Mouse (Mus musculus) hindbrain, embryonic 15.5 days (tissue): Measurements from ENCODE around the gene Jund. TPM values are rescaled to one million over a fixed set of nuclear protein-coding genes. Genes with fewer than 3 reads are reported as not detected.

Source experiments
- ATAC-seq: fragments of 200-750 bp; cut with Nextera tagmentation; 2 replicates; pipeline ENCODE4 v1.8.0; 2017; ENCODE audit warnings: low read depth, moderate number of reproducible peaks, moderate TSS enrichment; ENCODE audit not compliant: low FRiP score
- H3K27ac ChIP-seq: fragments of 300-500 bp; sonication (generic); replicated peaks from 2 replicates; pipeline ENCODE4 v1.5.1; 2015; ENCODE audit warnings: mild to moderate bottlenecking, inconsistent platforms
- H3K27me3 ChIP-seq: fragments of 300-500 bp; sonication (generic); 2 replicates; pipeline ENCODE4 v1.6.1; 2015; ENCODE audit warnings: control low read depth, inconsistent platforms
- H3K36me3 ChIP-seq: fragments of 300-500 bp; sonication (generic); 2 replicates; pipeline ENCODE4 v1.6.1; 2015; ENCODE audit warnings: control low read depth, inconsistent platforms
- H3K4me1 ChIP-seq: fragments of 300-500 bp; sonication (generic); replicated peaks from 2 replicates; pipeline ENCODE4 v1.6.1; 2015; ENCODE audit warnings: control low read depth, inconsistent platforms
- H3K4me2 ChIP-seq: fragments of 300-500 bp; sonication (generic); 2 replicates; pipeline ENCODE4 v1.6.1; 2015; ENCODE audit warnings: moderate library complexity, mild to moderate bottlenecking, inconsistent platforms
- H3K4me3 ChIP-seq: fragments of 300-500 bp; sonication (generic); 2 replicates; pipeline ENCODE4 v1.5.1; 2015; ENCODE audit warnings: mild to moderate bottlenecking, inconsistent platforms
- H3K9ac ChIP-seq: fragments of 300-500 bp; sonication (generic); 2 replicates; pipeline ENCODE4 v1.6.1; 2015; ENCODE audit warnings: inconsistent platforms
- H3K9me3 ChIP-seq: fragments of 300-500 bp; sonication (generic); 2 replicates; pipeline ENCODE4 v1.6.1; 2016; ENCODE audit warnings: control low read depth, inconsistent platforms
- WGBS: fragments of 180-500 bp; shearing (Covaris S2); methylation state at CpG from one replicate; pipeline ENCODE4 v1.1.7; 2015; 5-methylcytosine and 5-hydroxymethylcytosine counted together
- polyA plus RNA-seq: library from polyadenylated mRNA; unstranded; fragments of >200 nt; fragmentation: Nextera tagmentation; extraction: Ambion mirVana; gene quantifications from 2 replicates; pipeline ENCODE4 v1.2.1, GENCODE M21; 2015

Jund gene
- polyA plus RNA-seq, 1 experiment from 2014 or later, result 105 TPM

- peak within 1 kb of the TSS; percentile 65 for H3K27ac ChIP-seq
- no peaks in the 10 kb centered on the region for H3K27me3 ChIP-seq
- H3K9ac ChIP-seq, result peak within 1 kb of the TSS; percentile 70
- ATAC-seq, result peak; percentile 36
- 0 out of 2 replicates have a peak, but pooled peaks cover 3% of the 10 kb centered on the region for H3K36me3 ChIP-seq
- H3K4me1 ChIP-seq, result peaks cover 37% of the 10 kb centered on the region
- H3K4me2 ChIP-seq, result peak within 1 kb of the TSS; percentile 96
- H3K9me3 ChIP-seq, result no peaks in the 10 kb centered on the region
- peak within 1 kb of the TSS; percentile 78 for H3K4me3 ChIP-seq
- 4% methylated on average over 14 of the region's 14 CpGs for WGBS
Measured at GRCm38 (mm10) chr8:70660273-70660725, 38.5 kb upstream of the Jund start, which contains the start of gene Pgpep1. Gene Pgpep1 (minus strand): TSS chr8:70660388.

GRCm38 (mm10) chr8:70663691-70664090, 35.1 kb upstream of the Jund start:
- no peaks in the 10 kb centered on the region for H3K27me3 ChIP-seq
- H3K9me3 ChIP-seq, result no peaks in the 10 kb centered on the region
- peaks cover 16% of the 10 kb centered on the region for H3K4me1 ChIP-seq
- no peak overlapping the region for H3K4me2 ChIP-seq
- no peaks in the 10 kb centered on the region for H3K36me3 ChIP-seq
- WGBS, result 36% methylated on average over 4 of the region's 4 CpGs
- peak overlapping the region; percentile 66 for H3K27ac ChIP-seq
- H3K4me3 ChIP-seq, result no peak overlapping the region
- no peak for ATAC-seq
- H3K9ac ChIP-seq, result no peak overlapping the region

GRCm38 (mm10) chr8:70664631-70665030, 34.1 kb upstream of the Jund start:
- no peak overlapping the region for H3K4me3 ChIP-seq
- H3K9me3 ChIP-seq, result no peaks in the 10 kb centered on the region
- H3K27me3 ChIP-seq, result no peaks in the 10 kb centered on the region
- no peak overlapping the region for H3K9ac ChIP-seq
- no peak overlapping the region for H3K4me2 ChIP-seq
- H3K27ac ChIP-seq, result no peak overlapping the region
- no peaks in the 10 kb centered on the region for H3K36me3 ChIP-seq
- ATAC-seq, result no peak
- peaks cover 10% of the 10 kb centered on the region for H3K4me1 ChIP-seq
- WGBS, result 79% methylated on average over 3 of the region's 3 CpGs

- no peaks in the 10 kb centered on the region for H3K36me3 ChIP-seq
- no peak for ATAC-seq
- no peak overlapping the region for H3K27ac ChIP-seq
- H3K27me3 ChIP-seq, result no peaks in the 10 kb centered on the region
- WGBS, result 88% methylated on average over 2 of the region's 2 CpGs
- H3K4me1 ChIP-seq, result peaks cover under 1% of the 10 kb centered on the region
- no peak overlapping the region for H3K9ac ChIP-seq
- no peaks in the 10 kb centered on the region for H3K9me3 ChIP-seq
- H3K4me3 ChIP-seq, result no peak overlapping the region
- no peak overlapping the region for H3K4me2 ChIP-seq
Measured at GRCm38 (mm10) chr8:70665599-70665998, 33.1 kb upstream of the Jund start.

GRCm38 (mm10) chr8:70667071-70667470, 31.7 kb upstream of the Jund start:
- H3K4me2 ChIP-seq, result no peak overlapping the region
- H3K4me1 ChIP-seq, result no peaks in the 10 kb centered on the region
- no peak overlapping the region for H3K4me3 ChIP-seq
- H3K27me3 ChIP-seq, result no peaks in the 10 kb centered on the region
- WGBS, result 66% methylated on average over 5 of the region's 5 CpGs
- H3K27ac ChIP-seq, result no peak overlapping the region
- no peaks in the 10 kb centered on the region for H3K36me3 ChIP-seq
- ATAC-seq, result peak; percentile 53; the same call in 1 of the 2 replicates
- H3K9ac ChIP-seq, result no peak overlapping the region
- no peaks in the 10 kb centered on the region for H3K9me3 ChIP-seq

GRCm38 (mm10) chr8:70671615-70672324, 27.0 kb upstream of the Jund start:
- H3K27ac ChIP-seq, result peak overlapping the region; percentile 99; the same call in 1 of the 2 replicates
- ATAC-seq, result no peak
- WGBS, result 61% methylated on average over 10 of the region's 10 CpGs
- H3K4me3 ChIP-seq, result no peak overlapping the region
- no peak overlapping the region for H3K4me2 ChIP-seq
- no peaks in the 10 kb centered on the region for H3K36me3 ChIP-seq
- H3K4me1 ChIP-seq, result peaks cover 19% of the 10 kb centered on the region
- H3K27me3 ChIP-seq, result no peaks in the 10 kb centered on the region
- H3K9ac ChIP-seq, result no peak overlapping the region
- H3K9me3 ChIP-seq, result no peaks in the 10 kb centered on the region

- ATAC-seq, result no peak
- WGBS, result 34% methylated on average over 19 of the region's 19 CpGs
- peak overlapping the region; percentile 34; the same call in 1 of the 2 replicates for H3K9ac ChIP-seq
- H3K27me3 ChIP-seq, result no peaks in the 10 kb centered on the region
- H3K4me3 ChIP-seq, result peak overlapping the region; percentile 70
- no peaks in the 10 kb centered on the region for H3K9me3 ChIP-seq
- H3K36me3 ChIP-seq, result no peaks in the 10 kb centered on the region
- H3K4me1 ChIP-seq, result peaks cover 19% of the 10 kb centered on the region
- peak overlapping the region; percentile 99 for H3K27ac ChIP-seq
- H3K4me2 ChIP-seq, result peak overlapping the region; percentile 56
Measured at GRCm38 (mm10) chr8:70672325-70673078, 26.2 kb upstream of the Jund start.

GRCm38 (mm10) chr8:70673079-70673856, 25.5 kb upstream of the Jund start, which contains the start of gene Lsm4:
Gene Lsm4 (plus strand): TSS chr8:70673248.
- H3K4me1 ChIP-seq, result peaks cover 19% of the 10 kb centered on the region
- 0 out of 2 replicates have a peak, but pooled peaks cover 2% of the 10 kb centered on the region for H3K36me3 ChIP-seq
- ATAC-seq, result peak; percentile 98
- peak within 1 kb of the TSS; percentile 68 for H3K9ac ChIP-seq
- H3K4me3 ChIP-seq, result peak within 1 kb of the TSS; percentile 70
- H3K9me3 ChIP-seq, result no peaks in the 10 kb centered on the region
- H3K4me2 ChIP-seq, result peak within 1 kb of the TSS; percentile 80
- H3K27me3 ChIP-seq, result no peaks in the 10 kb centered on the region
- WGBS, result under 1% methylated on average over 60 of the region's 60 CpGs
- H3K27ac ChIP-seq, result peak within 1 kb of the TSS; percentile 99

GRCm38 (mm10) chr8:70674109-70674508, 24.6 kb upstream of the Jund start:
- Histone ChIP-seq H3K4me3 (peak overlapping the region; percentile 70), H3K36me3 (peaks cover 9% of the 10 kb centered on the region; the same call in 1 of the 2 replicates), H3K9ac (peak overlapping the region; percentile 68), H3K27ac (peak overlapping the region; percentile 99), H3K9me3 (no peaks in the 10 kb centered on the region), H3K4me2 (peak overlapping the region; percentile 80), H3K27me3 (no peaks in the 10 kb centered on the region), H3K4me1 (peaks cover 19% of the 10 kb centered on the region)
- 92% methylated on average over 3 of the region's 3 CpGs for WGBS
- no peak for ATAC-seq

GRCm38 (mm10) chr8:70674716-70675115, 24.0 kb upstream of the Jund start:
- no peaks in the 10 kb centered on the region for H3K9me3 ChIP-seq
- no peak overlapping the region for H3K4me3 ChIP-seq
- 0 out of 2 replicates have a peak overlapping the region, but pooled peaks have one; percentile 14 for H3K27ac ChIP-seq
- no peak overlapping the region; the same call in 1 of the 2 replicates for H3K4me2 ChIP-seq
- H3K36me3 ChIP-seq, result peaks cover 9% of the 10 kb centered on the region; the same call in 1 of the 2 replicates
- WGBS, result 95% methylated on average over 4 of the region's 4 CpGs
- H3K4me1 ChIP-seq, result peaks cover 19% of the 10 kb centered on the region
- H3K27me3 ChIP-seq, result no peaks in the 10 kb centered on the region
- H3K9ac ChIP-seq, result no peak overlapping the region
- no peak for ATAC-seq

- Histone ChIP-seq H3K9me3 (no peaks in the 10 kb centered on the region), H3K4me2 (no peak overlapping the region), H3K27ac (no peak overlapping the region), H3K36me3 (peaks cover 9% of the 10 kb centered on the region; the same call in 1 of the 2 replicates), H3K4me1 (peaks cover 19% of the 10 kb centered on the region), H3K9ac (no peak overlapping the region), H3K4me3 (no peak overlapping the region), H3K27me3 (no peaks in the 10 kb centered on the region)
- WGBS, result 100% methylated on average over 1 of the region's 1 CpGs
- ATAC-seq, result no peak
Measured at GRCm38 (mm10) chr8:70675336-70675735, 23.4 kb upstream of the Jund start.
